Comparison of ENCODE assay signal across 8 mouse cellular contexts in the genomic region with DNA sequence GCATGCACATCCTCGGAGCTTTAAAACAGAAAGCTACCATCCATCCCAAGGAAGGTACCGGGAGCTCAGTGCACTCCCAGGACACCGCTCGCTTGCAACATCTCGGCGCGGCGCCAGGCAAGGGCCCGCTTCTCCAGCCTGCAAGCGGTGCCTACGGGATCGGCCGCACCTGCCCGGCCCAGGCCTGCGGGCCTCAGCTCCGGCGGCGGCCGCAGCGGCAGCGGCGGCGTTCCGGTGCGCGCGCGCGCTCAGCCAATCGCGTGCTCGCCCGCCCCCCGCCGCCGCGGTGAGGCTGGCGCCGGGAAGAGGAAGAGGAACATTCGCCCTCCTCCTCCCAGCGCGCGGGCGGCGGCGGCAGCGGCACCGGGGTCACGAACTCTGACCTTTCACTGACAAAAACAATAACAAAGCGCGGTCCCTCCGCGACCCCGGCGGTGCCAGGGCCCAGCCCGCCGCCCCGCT. TPM values are rescaled to one million over a fixed set of nuclear protein-coding genes. Genes with fewer than 3 reads are reported as not detected.
DNase-seq lines count a peak whose midpoint lies in the region; ATAC-seq lines count a peak whose summit lies in the region.

A gene (plus strand): TSS at position 261 of the 462 bp plus-strand sequence.

- no peaks in the 10 kb centered on the region for H3K9me3 ChIP-seq in hindbrain, embryonic 12.5 days (replicated peaks)

- H3K36me3 ChIP-seq in hindbrain, embryonic 12.5 days, result no peaks in the 10 kb centered on the region

- peak within 1 kb of the TSS; percentile 75 for H3K4me2 ChIP-seq in hindbrain, embryonic 12.5 days (replicated peaks)

- peak within 1 kb of the TSS; percentile 81 for H3K4me3 ChIP-seq in hindbrain, embryonic 12.5 days

- H3K27me3 ChIP-seq in hindbrain, embryonic 12.5 days, result no peaks in the 10 kb centered on the region

- DNase-seq in R1 (ENCODE audit: low read depth, low spot score), result peak; percentile 74
- peak; percentile 91 to 92 for DNase-seq in cerebellum, postnatal 14 days
- peak; percentile 79 to 81 for DNase-seq in frontal cortex, postnatal 14 days (ENCODE audit: low spot score in 2 of 2)
- peak; percentile 72 to 86 for DNase-seq in layer of hippocampus, postnatal 25 days (ENCODE audit: extremely low spot score in 1 of 2, low spot score in 1 of 2)
- peak; percentile 90 for DNase-seq in lung, postnatal 14 days
- DNase-seq in ovary, postnatal 36 days (ENCODE audit: low spot score), result peak; percentile 89
- peak; percentile 93 for DNase-seq in thymus, postnatal 14 days

- peak within 1 kb of the TSS; percentile 97 for H3K9ac ChIP-seq in hindbrain, embryonic 12.5 days

- peaks cover 26% of the 10 kb centered on the region for H3K4me1 ChIP-seq in hindbrain, embryonic 12.5 days

- peak within 1 kb of the TSS; percentile 99 for H3K27ac ChIP-seq in hindbrain, embryonic 12.5 days

- peak; percentile 57 for ATAC-seq in hindbrain, embryonic 12.5 days (ENCODE audit: low FRiP score)

- WGBS in hindbrain, embryonic 12.5 days, result 0% methylated on average over 31 of the region's 58 CpGs

RNA-seq across cellular contexts. Expression of the gene that starts here (rescaled TPM):
- polyA plus RNA-seq in hindbrain, embryonic 12.5 days (2016; fragmentation: Nextera tagmentation; extraction: Ambion mirVana), result 33.3 and 35.1 TPM in 2 replicates
- 10 to 100 TPM; 84.3 to 90.7 TPM for total RNA-seq in layer of hippocampus, postnatal 25 days (2021)

Comparison
In these comparisons a context has a peak if more than half of its experiments do, and no peak if none do; other contexts are left out.
1. Peak in every context shown above with its lines: DNase-seq, ATAC-seq, H3K4me3 ChIP-seq and H3K27ac ChIP-seq.